Mouse (Mus musculus) CH12.LX (cell line): Measurements from ENCODE around the gene Zeb2. TPM values are rescaled to one million over a fixed set of nuclear protein-coding genes. Genes with fewer than 3 reads are reported as not detected.

Experiments used
- DNase-seq: peaks from one replicate; pipeline ENCODE4 v3.0.0-alpha.2; 2013; ENCODE audit errors: extremely low read depth
- H3K27ac ChIP-seq: 2 replicates; pipeline ENCODE4 v1.5.1; 2012; ENCODE audit warnings: low read depth, mild to moderate bottlenecking, control low read depth, moderate library complexity; ENCODE audit not compliant: insufficient read depth
- H3K27me3 ChIP-seq: replicated peaks from 2 replicates; pipeline ENCODE3; 2012; ENCODE audit warnings: inconsistent platforms
- H3K36me3 ChIP-seq, 2 experiments: replicated peaks in 1 of 2; 2 replicates each; pipeline versions ENCODE3 to v1.6.1; 2012; ENCODE audit warnings: inconsistent platforms in 1 of 2, low read length in 1 of 2, mild to moderate bottlenecking in 1 of 2, mixed read lengths in 1 of 2, moderate library complexity in 1 of 2; ENCODE audit not compliant: control insufficient read depth in 1 of 2, insufficient read depth in 1 of 2
- H3K4me1 ChIP-seq, 2 experiments: 2 replicates each; pipeline ENCODE4 v1.6.1; 2012; ENCODE audit warnings: inconsistent platforms in 1 of 2, moderate library complexity in 1 of 2; ENCODE audit not compliant: insufficient read depth in 2 of 2, control insufficient read depth in 1 of 2
- H3K4me2 ChIP-seq: 2 replicates; pipeline ENCODE4 v1.6.1; 2012; ENCODE audit warnings: low read depth, mild to moderate bottlenecking, control low read depth; ENCODE audit not compliant: poor library complexity, insufficient read depth, severe bottlenecking
- H3K4me3 ChIP-seq, 3 experiments: fragments of 150-350 bp in 1 of 3; sonication (generic) in 1 of 3; replicated peaks in 1 of 3; 2 replicates each; pipeline versions ENCODE3 to v1.5.1; 2011 to 2012; ENCODE audit warnings: low read depth in 2 of 3, low read length in 2 of 3, mild to moderate bottlenecking in 2 of 3, moderate library complexity in 2 of 3, control low read depth in 1 of 3, improper control_type of control experiment in 1 of 3, inconsistent platforms in 1 of 3, mixed read lengths in 1 of 3; ENCODE audit not compliant: poor library complexity in 1 of 3
- H3K79me2 ChIP-seq: replicated peaks from 2 replicates; pipeline ENCODE4 v1.6.1; 2012; ENCODE audit warnings: mild to moderate bottlenecking, moderate library complexity; ENCODE audit not compliant: control insufficient read depth, poor library complexity, insufficient read depth, severe bottlenecking; ENCODE audit errors: extremely low read depth
- H3K9ac ChIP-seq: 2 replicates; pipeline ENCODE4 v1.6.1; 2012; ENCODE audit warnings: low read depth, mild to moderate bottlenecking, control low read depth, moderate library complexity; ENCODE audit not compliant: insufficient read depth
- H3K9me3 ChIP-seq: replicated peaks from 2 replicates; pipeline ENCODE3; 2012; ENCODE audit warnings: low read length, inconsistent platforms, mixed read lengths
- BHLHE40 ChIP-seq: IDR thresholded peaks from 2 replicates; pipeline ENCODE4 v1.6.1; 2011; ENCODE audit warnings: mild to moderate bottlenecking, low read depth, low read length, improper control_type of control experiment
- CHD1 ChIP-seq: IDR thresholded peaks from 2 replicates; pipeline ENCODE4 v1.6.1; 2012; ENCODE audit warnings: low read depth, low read length, improper control_type of control experiment, inconsistent platforms
- CHD2 ChIP-seq: IDR thresholded peaks from 2 replicates; pipeline ENCODE4 v1.6.1; 2011; ENCODE audit warnings: low read length, improper control_type of control experiment
- CTCF ChIP-seq, 2 experiments: IDR thresholded peaks in 1 of 2; conservative IDR thresholded peaks in 1 of 2; 2 replicates each; pipeline ENCODE4 v1.5.1; 2011 to 2012; ENCODE audit warnings: low read depth in 2 of 2, low read length in 2 of 2, improper control_type of control experiment in 1 of 2, inconsistent platforms in 1 of 2, mild to moderate bottlenecking in 1 of 2, moderate library complexity in 1 of 2
- E2F4 ChIP-seq: IDR thresholded peaks from 2 replicates; pipeline ENCODE4 v1.6.1; 2011; ENCODE audit warnings: low read depth, low read length, improper control_type of control experiment; ENCODE audit not compliant: insufficient replicate concordance
- EP300 ChIP-seq: IDR thresholded peaks from 2 replicates; pipeline ENCODE4 v1.6.1; 2011; ENCODE audit warnings: low read length, improper control_type of control experiment
- ETS1 ChIP-seq: conservative IDR thresholded peaks from 2 replicates; pipeline ENCODE4 v1.6.1; 2012; ENCODE audit warnings: low read depth, mild to moderate bottlenecking, inconsistent platforms, low read length, improper control_type of control experiment, moderate library complexity
- GABPA ChIP-seq: IDR thresholded peaks from 2 replicates; pipeline ENCODE4 v1.6.1; 2012; ENCODE audit warnings: low read depth, low read length, improper control_type of control experiment, inconsistent platforms; ENCODE audit not compliant: insufficient replicate concordance
- HCFC1 ChIP-seq: IDR thresholded peaks from 2 replicates; pipeline ENCODE4 v1.6.1; 2012; ENCODE audit warnings: low read depth, mild to moderate bottlenecking, inconsistent platforms, low read length, improper control_type of control experiment
- IRF4 ChIP-seq: IDR thresholded peaks from 2 replicates; pipeline ENCODE4 v1.6.1; 2014; ENCODE audit warnings: low read depth, mild to moderate bottlenecking, inconsistent platforms, low read length, improper control_type of control experiment
- JUN ChIP-seq: IDR thresholded peaks from 2 replicates; pipeline ENCODE4 v1.6.1; 2011; ENCODE audit warnings: low read depth, mild to moderate bottlenecking, low read length, improper control_type of control experiment, moderate library complexity; ENCODE audit not compliant: insufficient read depth
- JUND ChIP-seq: conservative IDR thresholded peaks from 2 replicates; pipeline ENCODE4 v1.6.1; 2011; ENCODE audit warnings: low read depth, low read length, improper control_type of control experiment
- KAT2A ChIP-seq: IDR thresholded peaks from 2 replicates; pipeline ENCODE4 v1.6.1; 2012; ENCODE audit warnings: low read length, improper control_type of control experiment, inconsistent platforms; ENCODE audit not compliant: insufficient replicate concordance
- MAX ChIP-seq: IDR thresholded peaks from 2 replicates; pipeline ENCODE4 v1.6.1; 2011; ENCODE audit warnings: low read length, improper control_type of control experiment
- MAZ ChIP-seq: IDR thresholded peaks from 2 replicates; pipeline ENCODE4 v1.6.1; 2012; ENCODE audit warnings: low read depth, mild to moderate bottlenecking, inconsistent platforms, low read length, improper control_type of control experiment, moderate library complexity
- MXI1 ChIP-seq: IDR thresholded peaks from 2 replicates; pipeline ENCODE4 v1.6.1; 2011; ENCODE audit warnings: mild to moderate bottlenecking, low read depth, low read length, improper control_type of control experiment
- MYC ChIP-seq: IDR thresholded peaks from 2 replicates; pipeline ENCODE4 v1.6.1; 2011; ENCODE audit warnings: low read depth, mild to moderate bottlenecking, improper control_type of control experiment, low read length
- NELFE ChIP-seq: IDR thresholded peaks from 2 replicates; pipeline ENCODE4 v1.6.1; 2011; ENCODE audit warnings: low read depth, low read length, improper control_type of control experiment
- NRF1 ChIP-seq: IDR thresholded peaks from 2 replicates; pipeline ENCODE4 v1.6.1; 2014; ENCODE audit warnings: low read depth, mild to moderate bottlenecking, inconsistent platforms, low read length, improper control_type of control experiment, moderate library complexity
- PAX5 ChIP-seq: IDR thresholded peaks from 2 replicates; pipeline ENCODE4 v1.6.1; 2012; ENCODE audit warnings: low read length, inconsistent platforms, mixed read lengths
- POLR2A ChIP-seq: IDR thresholded peaks from 2 replicates; pipeline ENCODE4 v1.6.1; 2011; ENCODE audit warnings: low read depth, mild to moderate bottlenecking, improper control_type of control experiment, low read length
- RAD21 ChIP-seq: IDR thresholded peaks from 2 replicates; pipeline ENCODE4 v1.6.1; 2011; ENCODE audit warnings: low read depth, mild to moderate bottlenecking, low read length, improper control_type of control experiment, moderate library complexity
- RCOR1 ChIP-seq: conservative IDR thresholded peaks from 2 replicates; pipeline ENCODE4 v1.6.1; 2012; ENCODE audit warnings: low read depth, mild to moderate bottlenecking, inconsistent platforms, low read length, improper control_type of control experiment
- SIN3A ChIP-seq: IDR thresholded peaks from 2 replicates; pipeline ENCODE4 v1.6.1; 2012; ENCODE audit warnings: low read length, improper control_type of control experiment, inconsistent platforms
- SMC3 ChIP-seq: IDR thresholded peaks from 2 replicates; pipeline ENCODE4 v1.6.1; 2011; ENCODE audit warnings: low read depth, low read length, improper control_type of control experiment
- TBP ChIP-seq: conservative IDR thresholded peaks from 2 replicates; pipeline ENCODE4 v1.6.1; 2011; ENCODE audit warnings: low read depth, low read length, improper control_type of control experiment
- UBTF ChIP-seq: IDR thresholded peaks from 2 replicates; pipeline ENCODE4 v1.6.1; 2012; ENCODE audit warnings: low read depth, mild to moderate bottlenecking, inconsistent platforms, low read length, improper control_type of control experiment, moderate library complexity
- USF1 ChIP-seq: IDR thresholded peaks from 2 replicates; pipeline ENCODE4 v1.6.1; 2014; ENCODE audit warnings: low read depth, mild to moderate bottlenecking, inconsistent platforms, low read length, improper control_type of control experiment
- USF2 ChIP-seq: conservative IDR thresholded peaks from 2 replicates; pipeline ENCODE4 v1.6.1; 2011; ENCODE audit warnings: low read depth, low read length, improper control_type of control experiment
- ZNF384 ChIP-seq: IDR thresholded peaks from 2 replicates; pipeline ENCODE4 v1.6.1; 2012; ENCODE audit warnings: low read depth, low read length, improper control_type of control experiment, inconsistent platforms
- dilution Hi-C: fragments of 300-500 bp; cut with MboI; formaldehyde crosslinking; loops from 2 replicates; pipeline ENCODE4 v1.14.3; 2020; ENCODE audit warnings: low sequenced_read_pairs; ENCODE audit not compliant: extremely low pct_unique_long_range_greater_than_20kb, extremely low pct_ligation_motif_present
- in situ Hi-C: fragments of 300-500 bp; cut with MboI; formaldehyde crosslinking; loops from 3 replicates; pipeline ENCODE4 v1.14.3; 2019; ENCODE audit warnings: low sequenced_read_pairs, low pct_ligation_motif_present, low pct_unique_long_range_greater_than_20kb, mixed read lengths
- polyA plus RNA-seq: library from polyadenylated mRNA; unstranded; fragments of >175 nt; gene quantifications from 2 replicates; pipeline ENCODE4 v1.2.1, GENCODE M21; 2012; ENCODE audit warnings: low read depth; ENCODE audit not compliant: insufficient read length
- total RNA-seq, 2 experiments: library from RNA; depleted of rRNA; stranded (reverse); fragments of 300-350 nt in 1 of 2; fragments of >200 nt in 1 of 2; gene quantifications; 2 replicates each; pipeline ENCODE4 v1.2.3; 2012 to 2014

Gene Zeb2
- total and polyA plus RNA-seq, 3 experiments: 12.9 to 25.8 (median 20.8) TPM

- dilution Hi-C loops (no loop called here), in situ Hi-C loops (loop anchor here (25.0 kb wide), 2 partner anchors 652 to 1323 kb away; no protein-coding TSS in a partner anchor)
- TF ChIP-seq ZNF384 (peak; percentile 29), TBP (0 out of 2 replicates have a peak, but pooled peaks have one; percentile 29), GABPA (no peak), IRF4 (0 out of 2 replicates have a peak, but pooled peaks have one; percentile 22)
- peak overlapping the region; percentile 91 for H3K4me2 ChIP-seq
- DNase-seq: no peak
- H3K27ac ChIP-seq: peak overlapping the region; percentile 68; the same call in 1 of the 2 replicates
- H3K27me3 ChIP-seq: no peaks in the 10 kb centered on the region
- H3K9ac ChIP-seq: peak overlapping the region; percentile 100
- H3K4me3 ChIP-seq: no peak overlapping the region
- no peaks in the 10 kb centered on the region for H3K36me3 ChIP-seq
- no peaks in the 10 kb centered on the region for H3K9me3 ChIP-seq
- peaks cover 2 to 36% of the 10 kb centered on the region in 2 experiments; a peak in 2 of 4 replicates for H3K4me1 ChIP-seq
- peaks cover 43% of the 10 kb centered on the region for H3K79me2 ChIP-seq
Observed at GRCm38 (mm10) chr2:45113912-45114311, 3.3 kb downstream of the Zeb2 start.

- Histone ChIP-seq H3K9me3 (no peaks in the 10 kb centered on the region), H3K9ac (peak overlapping the region; percentile 100), H3K79me2 (peaks cover 51% of the 10 kb centered on the region), H3K36me3 (no peaks in the 10 kb centered on the region), H3K4me3 (peak overlapping the region; percentile 79 to 84 (median 79)), H3K27me3 (no peaks in the 10 kb centered on the region), H3K4me2 (peak overlapping the region; percentile 91), H3K4me1 (peaks cover under 1 to 36% of the 10 kb centered on the region in 2 experiments; a peak in 2 of 4 replicates), H3K27ac (peak overlapping the region; percentile 68; the same call in 1 of the 2 replicates)
- in situ Hi-C loops (loop anchor here (25.0 kb wide), 2 partner anchors 651 to 1324 kb away; no protein-coding TSS in a partner anchor), dilution Hi-C loops (no loop called here)
- no peak for DNase-seq
- TF ChIP-seq TBP: 0 out of 2 replicates have a peak, but pooled peaks have one; percentile 68
- no peak for TF ChIP-seq USF1
- TF ChIP-seq KAT2A: no peak
- TF ChIP-seq SMC3: no peak
- TF ChIP-seq EP300: no peak
- no peak for TF ChIP-seq JUND
- TF ChIP-seq NRF1: no peak
- no peak for TF ChIP-seq NELFE
- TF ChIP-seq RAD21: peak; percentile 27
- TF ChIP-seq E2F4: no peak
- TF ChIP-seq JUN: no peak
- TF ChIP-seq BHLHE40: peak; percentile 98
- TF ChIP-seq SIN3A: no peak
- TF ChIP-seq POLR2A: peak; percentile 37; the same call in 1 of the 2 replicates
- TF ChIP-seq ETS1: no peak
- TF ChIP-seq ZNF384: peak; percentile 85
- TF ChIP-seq USF2: no peak
- no peak for TF ChIP-seq CHD2
- no peak for TF ChIP-seq CHD1
- TF ChIP-seq RCOR1: no peak
- 0 out of 2 replicates have a peak, but pooled peaks have one; percentile 18 for TF ChIP-seq MAZ
- no peak for TF ChIP-seq MYC
- TF ChIP-seq HCFC1: no peak
- TF ChIP-seq CTCF (conservative IDR thresholded peaks at IDR 0.05 in 1 of 2, IDR thresholded peaks at IDR 0.05 in 1 of 2; ENCODE audit: low read depth in 2 of 2, low read length in 2 of 2): peak in 1 of 2 experiments; percentile 52; a peak in 2 of 4 replicates
- no peak for TF ChIP-seq PAX5
- no peak; the same call in 1 of the 2 replicates for TF ChIP-seq MXI1
- TF ChIP-seq UBTF: no peak
- TF ChIP-seq IRF4: no peak
- no peak for TF ChIP-seq MAX
- no peak for TF ChIP-seq GABPA
Observed at GRCm38 (mm10) chr2:45112891-45113683, 4.1 kb downstream of the Zeb2 start.
